Mouse (Mus musculus): Measurements from ENCODE around the gene S100a5. TPM values are rescaled to one million over a fixed set of nuclear protein-coding genes. Genes with fewer than 3 reads are reported as not detected.

Gene S100a5
- total and polyA plus RNA-seq, 3 experiments = not detected

DNA sequence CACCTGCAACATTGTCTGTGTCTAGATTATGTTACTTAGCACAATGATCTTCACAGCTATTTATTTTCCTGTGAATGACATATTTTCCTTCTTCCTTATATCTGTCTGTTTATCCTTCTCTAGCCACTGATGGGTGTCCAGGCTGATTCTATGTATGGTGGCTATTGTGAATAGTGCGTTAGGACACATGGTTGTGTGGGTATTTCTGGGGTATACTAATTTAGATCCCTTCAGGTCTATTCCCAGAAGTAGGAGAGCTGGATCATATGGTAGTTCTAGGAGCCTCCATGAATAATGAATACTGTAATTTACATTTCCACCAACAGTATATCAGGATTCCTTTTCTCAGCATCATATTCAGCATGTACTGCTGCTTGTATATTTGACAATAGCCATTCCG, 41.5 kb downstream of the S100a5 start:
- Histone ChIP-seq H3K36me3 (replicated peaks in 1 of 2; ENCODE audit: control insufficient read depth in 1 of 2, insufficient read depth in 1 of 2, low read length in 1 of 2) (no peaks in the 10 kb centered on the region), H3K27ac (ENCODE audit: insufficient read depth, low read depth) (no peak overlapping the region), H3K4me3 (replicated peaks in 1 of 3; ENCODE audit: low read depth in 2 of 3, low read length in 2 of 3, poor library complexity in 1 of 3) (no peak overlapping the region), H3K9me3 (replicated peaks; ENCODE audit: low read length) (no peaks in the 10 kb centered on the region), H3K79me2 (replicated peaks; ENCODE audit: control insufficient read depth, extremely low read depth, insufficient read depth, poor library complexity, severe bottlenecking) (no peaks in the 10 kb centered on the region), H3K4me1 (ENCODE audit: control insufficient read depth in 1 of 2, insufficient read depth in 2 of 2) (no peaks in the 10 kb centered on the region), H3K9ac (ENCODE audit: insufficient read depth, low read depth) (no peak overlapping the region), H3K4me2 (ENCODE audit: insufficient read depth, low read depth, poor library complexity, severe bottlenecking) (no peak overlapping the region), H3K27me3 (replicated peaks) (peaks cover 60% of the 10 kb centered on the region)
- TF ChIP-seq RAD21 (IDR thresholded peaks at IDR 0.05; ENCODE audit: low read depth, low read length) (no peak), TBP (conservative IDR thresholded peaks at IDR 0.05; ENCODE audit: low read depth, low read length) (no peak), USF2 (conservative IDR thresholded peaks at IDR 0.05; ENCODE audit: low read depth, low read length) (no peak), GABPA (IDR thresholded peaks at IDR 0.05; ENCODE audit: insufficient replicate concordance, low read depth, low read length) (no peak)
- no peak for DNase-seq (ENCODE audit: extremely low read depth)
- in situ Hi-C loops (cut with MboI; ENCODE audit: low pct_ligation_motif_present, low pct_unique_long_range_greater_than_20kb, low sequenced_read_pairs) (no loop called here), dilution Hi-C loops (cut with MboI; ENCODE audit: extremely low pct_ligation_motif_present, extremely low pct_unique_long_range_greater_than_20kb, low sequenced_read_pairs) (no loop called here)

DNA sequence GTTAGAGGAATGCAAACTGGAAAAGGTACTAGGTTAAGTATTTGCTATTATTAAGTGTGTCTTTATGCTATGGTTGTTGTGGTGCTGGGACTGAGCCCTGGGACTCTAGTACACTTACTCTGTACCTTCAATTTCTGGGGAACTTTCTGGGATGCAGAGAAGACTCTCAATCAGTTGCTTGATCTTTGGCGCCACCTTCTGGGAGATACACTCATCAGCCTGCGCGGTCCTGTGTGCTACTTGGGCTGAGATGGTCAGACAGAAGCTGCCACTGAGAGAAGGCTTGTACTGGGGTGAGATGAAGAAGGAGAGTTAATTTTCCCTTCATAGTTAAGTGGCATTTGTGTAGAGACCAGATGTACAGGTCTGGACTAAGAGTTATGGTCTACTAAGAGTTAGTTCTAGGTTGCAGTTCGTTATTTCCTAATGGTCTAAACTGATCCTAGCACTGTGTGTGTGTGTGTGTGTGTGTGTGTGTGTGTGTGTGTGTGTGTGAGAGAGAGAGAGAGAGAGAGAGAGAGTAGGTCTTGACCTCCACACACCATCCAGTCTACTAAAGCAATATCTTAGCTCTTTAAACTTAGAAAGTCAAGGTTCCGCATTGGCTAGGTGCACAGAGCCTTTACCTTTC, 44.7 kb downstream of the S100a5 start:
- H3K27ac ChIP-seq (ENCODE audit: insufficient read depth, low read depth) = no peak overlapping the region
- H3K4me1 ChIP-seq (ENCODE audit: control insufficient read depth in 1 of 2, insufficient read depth in 2 of 2) = peaks cover 0 to 5% of the 10 kb centered on the region in 2 experiments; a peak in 2 of 4 replicates
- H3K4me2 ChIP-seq (ENCODE audit: insufficient read depth, low read depth, poor library complexity, severe bottlenecking) = no peak overlapping the region
- peak; percentile 55 for DNase-seq (ENCODE audit: extremely low read depth)
- no peaks in the 10 kb centered on the region for H3K79me2 ChIP-seq (replicated peaks; ENCODE audit: control insufficient read depth, extremely low read depth, insufficient read depth, poor library complexity, severe bottlenecking)
- in situ Hi-C loops (cut with MboI; ENCODE audit: low pct_ligation_motif_present, low pct_unique_long_range_greater_than_20kb, low sequenced_read_pairs) = no loop called here
- H3K9ac ChIP-seq (ENCODE audit: insufficient read depth, low read depth) = no peak overlapping the region
- TF ChIP-seq NRF1 (IDR thresholded peaks at IDR 0.05; ENCODE audit: low read depth, low read length) = 0 out of 2 replicates have a peak, but pooled peaks have one; percentile 30
- peak; percentile 60 for TF ChIP-seq SMC3 (IDR thresholded peaks at IDR 0.05; ENCODE audit: low read depth, low read length)
- TF ChIP-seq RAD21 (IDR thresholded peaks at IDR 0.05; ENCODE audit: low read depth, low read length) = peak; percentile 78
- TF ChIP-seq MAFK (IDR thresholded peaks at IDR 0.05; ENCODE audit: insufficient replicate concordance, low read length) = no peak
- TF ChIP-seq CTCF (conservative IDR thresholded peaks at IDR 0.05 in 1 of 2, IDR thresholded peaks at IDR 0.05 in 1 of 2; ENCODE audit: low read depth in 2 of 2, low read length in 2 of 2) = peak; percentile 47 to 91; a peak in 3 of 4 replicates
- 0 out of 2 replicates have a peak, but pooled peaks have one; percentile 17 for TF ChIP-seq NELFE (IDR thresholded peaks at IDR 0.05; ENCODE audit: low read depth, low read length)
- no peaks in the 10 kb centered on the region for H3K36me3 ChIP-seq (replicated peaks in 1 of 2; ENCODE audit: control insufficient read depth in 1 of 2, insufficient read depth in 1 of 2, low read length in 1 of 2)
- no peaks in the 10 kb centered on the region for H3K9me3 ChIP-seq (replicated peaks; ENCODE audit: low read length)
- H3K4me3 ChIP-seq (replicated peaks in 1 of 3; ENCODE audit: low read depth in 2 of 3, low read length in 2 of 3, poor library complexity in 1 of 3) = no peak overlapping the region
- dilution Hi-C loops (cut with MboI; ENCODE audit: extremely low pct_ligation_motif_present, extremely low pct_unique_long_range_greater_than_20kb, low sequenced_read_pairs) = no loop called here
- H3K27me3 ChIP-seq (replicated peaks) = peaks cover 59% of the 10 kb centered on the region

DNA sequence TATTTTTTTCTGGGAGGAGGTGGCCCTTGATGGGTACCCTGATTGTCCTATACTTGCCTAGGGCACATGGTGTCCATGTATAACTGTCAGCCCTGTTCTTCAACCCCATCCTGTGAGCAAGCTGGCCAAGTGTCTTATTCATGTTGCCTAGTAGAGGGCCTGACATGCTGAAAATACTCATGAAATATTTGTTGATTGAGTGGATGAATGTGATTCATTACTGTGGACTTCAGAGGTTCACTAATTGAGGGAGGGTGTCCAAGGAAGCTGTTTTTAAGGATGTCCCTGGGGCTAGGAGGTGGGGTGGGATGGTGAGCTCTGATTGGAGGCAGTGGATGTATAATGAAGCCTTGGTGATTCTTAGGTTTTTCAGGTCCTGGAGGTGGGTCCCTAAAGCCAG, 45.4 kb downstream of the S100a5 start, which contains the start of gene S100a7a:
Gene S100a7a, plus strand, starts transcription at position 301 of the 400 bp plus-strand sequence.
- H3K4me2 ChIP-seq (ENCODE audit: insufficient read depth, low read depth, poor library complexity, severe bottlenecking) = no peak within 1 kb of the TSS
- TF ChIP-seq USF1 (IDR thresholded peaks at IDR 0.05; ENCODE audit: low read depth, low read length) (no peak), PAX5 (IDR thresholded peaks at IDR 0.05; ENCODE audit: low read length) (no peak), CHD2 (IDR thresholded peaks at IDR 0.05; ENCODE audit: low read length) (no peak), E2F4 (IDR thresholded peaks at IDR 0.05; ENCODE audit: insufficient replicate concordance, low read depth, low read length) (no peak), KAT2A (IDR thresholded peaks at IDR 0.05; ENCODE audit: insufficient replicate concordance, low read length) (no peak), JUND (conservative IDR thresholded peaks at IDR 0.05; ENCODE audit: low read depth, low read length) (no peak), ETS1 (conservative IDR thresholded peaks at IDR 0.05; ENCODE audit: low read depth, low read length) (no peak), IRF4 (IDR thresholded peaks at IDR 0.05; ENCODE audit: low read depth, low read length) (no peak), MAX (IDR thresholded peaks at IDR 0.05; ENCODE audit: low read length) (no peak), CTCF (conservative IDR thresholded peaks at IDR 0.05 in 1 of 2, IDR thresholded peaks at IDR 0.05 in 1 of 2; ENCODE audit: low read depth in 2 of 2, low read length in 2 of 2) (no peak), EP300 (IDR thresholded peaks at IDR 0.05; ENCODE audit: low read length) (no peak), TCF12 (IDR thresholded peaks at IDR 0.05; ENCODE audit: low read depth, low read length) (no peak), POLR2AphosphoS2 (IDR thresholded peaks at IDR 0.05; ENCODE audit: low read depth, low read length) (no peak), USF2 (conservative IDR thresholded peaks at IDR 0.05; ENCODE audit: low read depth, low read length) (no peak), MAZ (IDR thresholded peaks at IDR 0.05; ENCODE audit: low read depth, low read length) (no peak), SMC3 (IDR thresholded peaks at IDR 0.05; ENCODE audit: low read depth, low read length) (no peak), NELFE (IDR thresholded peaks at IDR 0.05; ENCODE audit: low read depth, low read length) (no peak)

More for the DNA sequence above, 45.4 kb downstream of the S100a5 start, which contains the start of gene S100a7a:
- dilution Hi-C loops (cut with MboI; ENCODE audit: extremely low pct_ligation_motif_present, extremely low pct_unique_long_range_greater_than_20kb, low sequenced_read_pairs) = no loop called here
- H3K79me2 ChIP-seq (replicated peaks; ENCODE audit: control insufficient read depth, extremely low read depth, insufficient read depth, poor library complexity, severe bottlenecking) = no peaks in the 10 kb centered on the region
- no peak within 1 kb of the TSS for H3K4me3 ChIP-seq (replicated peaks in 1 of 3; ENCODE audit: low read depth in 2 of 3, low read length in 2 of 3, poor library complexity in 1 of 3)
- no peak within 1 kb of the TSS for H3K9ac ChIP-seq (ENCODE audit: insufficient read depth, low read depth)
- H3K36me3 ChIP-seq (replicated peaks in 1 of 2; ENCODE audit: control insufficient read depth in 1 of 2, insufficient read depth in 1 of 2, low read length in 1 of 2) = no peaks in the 10 kb centered on the region
- no peak within 1 kb of the TSS for H3K27ac ChIP-seq (ENCODE audit: insufficient read depth, low read depth)
- H3K27me3 ChIP-seq (replicated peaks) = peaks cover 53% of the 10 kb centered on the region
- H3K4me1 ChIP-seq (ENCODE audit: control insufficient read depth in 1 of 2, insufficient read depth in 2 of 2) = peaks cover 0 to 5% of the 10 kb centered on the region in 2 experiments; a peak in 2 of 4 replicates
- no peaks in the 10 kb centered on the region for H3K9me3 ChIP-seq (replicated peaks; ENCODE audit: low read length)
- in situ Hi-C loops (cut with MboI; ENCODE audit: low pct_ligation_motif_present, low pct_unique_long_range_greater_than_20kb, low sequenced_read_pairs) = no loop called here
- no peak for DNase-seq (ENCODE audit: extremely low read depth)

All from CH12.LX (cell line).